Mouse (Mus musculus) mature B cell (primary cell): ENCODE results near the gene Sirt1.
"Not testable (repeated sequence)": the region's sequence is repeated elsewhere in the genome, so short reads cannot be mapped to it uniquely, and the experiment has no call there.

Experiments used
- in situ Hi-C: fragments of 300-500 bp; cut with MboI; formaldehyde crosslinking; loops from 2 replicates; pipeline ENCODE4 v1.14.3; 2019

Gene Sirt1

GRCm38 (mm10) chr10:63381498-63382280 is at the start of gene Sirt1:
TSS of gene Sirt1 (minus strand) at chr10:63381704.
- in situ Hi-C loops = loop anchor here (10.0 kb wide), 1 partner anchor 227 kb away; no protein-coding TSS in a partner anchor

GRCm38 (mm10) chr10:63429785-63430305 is 48.3 kb upstream of the Sirt1 start, which contains the start of gene Ctnna3:
TSS of gene Ctnna3 (plus strand) at chr10:63430098.
- in situ Hi-C loops = no loop called here

- in situ Hi-C loops = no loop called here
Measured at GRCm38 (mm10) chr10:63429380-63429779, 47.9 kb upstream of the Sirt1 start.

- in situ Hi-C loops = no loop called here
Measured at GRCm38 (mm10) chr10:63429023-63429340, 47.5 kb upstream of the Sirt1 start.

GRCm38 (mm10) chr10:63428243-63429022 is 46.9 kb upstream of the Sirt1 start:
- in situ Hi-C loops = no loop called here

GRCm38 (mm10) chr10:63427146-63427545 is 45.6 kb upstream of the Sirt1 start:
- in situ Hi-C loops = no loop called here

GRCm38 (mm10) chr10:63424475-63424814 is 42.9 kb upstream of the Sirt1 start:
- in situ Hi-C loops = no loop called here

- in situ Hi-C loops = no loop called here
Measured at GRCm38 (mm10) chr10:63423591-63424474, 42.3 kb upstream of the Sirt1 start.

- in situ Hi-C loops = no loop called here
Measured at GRCm38 (mm10) chr10:63422736-63422992, 41.2 kb upstream of the Sirt1 start.

GRCm38 (mm10) chr10:63421739-63422735 is 40.5 kb upstream of the Sirt1 start, which contains the start of gene Gm7075:
TSS of gene Gm7075 (minus strand) at chr10:63421789.
- in situ Hi-C loops = no loop called here

GRCm38 (mm10) chr10:63417061-63417460 is 35.6 kb upstream of the Sirt1 start:
- in situ Hi-C loops = no loop called here

GRCm38 (mm10) chr10:63415850-63416249 is 34.3 kb upstream of the Sirt1 start:
- in situ Hi-C loops = no loop called here

- in situ Hi-C loops = no loop called here
Measured at GRCm38 (mm10) chr10:63415287-63415686, 33.8 kb upstream of the Sirt1 start.

GRCm38 (mm10) chr10:63412756-63413155 is 31.3 kb upstream of the Sirt1 start:
- in situ Hi-C loops = no loop called here

GRCm38 (mm10) chr10:63411674-63412073 is 30.2 kb upstream of the Sirt1 start:
- in situ Hi-C loops = not testable (repeated sequence)

GRCm38 (mm10) chr10:63410162-63410956 is 28.9 kb upstream of the Sirt1 start:
- in situ Hi-C loops = no loop called here

- in situ Hi-C loops = no loop called here
Measured at GRCm38 (mm10) chr10:63403636-63404035, 22.1 kb upstream of the Sirt1 start.

GRCm38 (mm10) chr10:63402731-63403504 is 21.4 kb upstream of the Sirt1 start:
- in situ Hi-C loops = no loop called here

- in situ Hi-C loops = no loop called here
Measured at GRCm38 (mm10) chr10:63396963-63397362, 15.5 kb upstream of the Sirt1 start.
